Mouse (Mus musculus) CH12.LX (cell line): ENCODE measurements around the gene Ank2. TPM values are rescaled to one million over a fixed set of nuclear protein-coding genes. Genes with fewer than 3 reads are reported as not detected.

ENCODE experiments used
- DNase-seq: peaks from one replicate; pipeline ENCODE4 v3.0.0-alpha.2; 2013; ENCODE audit errors: extremely low read depth
- H3K27ac ChIP-seq: 2 replicates; pipeline ENCODE4 v1.5.1; 2012; ENCODE audit warnings: low read depth, mild to moderate bottlenecking, control low read depth, moderate library complexity; ENCODE audit not compliant: insufficient read depth
- H3K27me3 ChIP-seq: replicated peaks from 2 replicates; pipeline ENCODE3; 2012; ENCODE audit warnings: inconsistent platforms
- H3K36me3 ChIP-seq, 2 experiments: replicated peaks in 1 of 2; 2 replicates each; pipeline versions ENCODE3 to v1.6.1; 2012; ENCODE audit warnings: inconsistent platforms in 1 of 2, low read length in 1 of 2, mild to moderate bottlenecking in 1 of 2, mixed read lengths in 1 of 2, moderate library complexity in 1 of 2; ENCODE audit not compliant: control insufficient read depth in 1 of 2, insufficient read depth in 1 of 2
- H3K4me1 ChIP-seq, 2 experiments: 2 replicates each; pipeline ENCODE4 v1.6.1; 2012; ENCODE audit warnings: inconsistent platforms in 1 of 2, moderate library complexity in 1 of 2; ENCODE audit not compliant: insufficient read depth in 2 of 2, control insufficient read depth in 1 of 2
- H3K4me2 ChIP-seq: 2 replicates; pipeline ENCODE4 v1.6.1; 2012; ENCODE audit warnings: low read depth, mild to moderate bottlenecking, control low read depth; ENCODE audit not compliant: poor library complexity, insufficient read depth, severe bottlenecking
- H3K4me3 ChIP-seq, 3 experiments: fragments of 150-350 bp in 1 of 3; sonication (generic) in 1 of 3; replicated peaks in 1 of 3; 2 replicates each; pipeline versions ENCODE3 to v1.5.1; 2011 to 2012; ENCODE audit warnings: low read depth in 2 of 3, low read length in 2 of 3, mild to moderate bottlenecking in 2 of 3, moderate library complexity in 2 of 3, control low read depth in 1 of 3, improper control_type of control experiment in 1 of 3, inconsistent platforms in 1 of 3, mixed read lengths in 1 of 3; ENCODE audit not compliant: poor library complexity in 1 of 3
- H3K79me2 ChIP-seq: replicated peaks from 2 replicates; pipeline ENCODE4 v1.6.1; 2012; ENCODE audit warnings: mild to moderate bottlenecking, moderate library complexity; ENCODE audit not compliant: control insufficient read depth, poor library complexity, insufficient read depth, severe bottlenecking; ENCODE audit errors: extremely low read depth
- H3K9ac ChIP-seq: 2 replicates; pipeline ENCODE4 v1.6.1; 2012; ENCODE audit warnings: low read depth, mild to moderate bottlenecking, control low read depth, moderate library complexity; ENCODE audit not compliant: insufficient read depth
- H3K9me3 ChIP-seq: replicated peaks from 2 replicates; pipeline ENCODE3; 2012; ENCODE audit warnings: low read length, inconsistent platforms, mixed read lengths
- CHD1 ChIP-seq: IDR thresholded peaks from 2 replicates; pipeline ENCODE4 v1.6.1; 2012; ENCODE audit warnings: low read depth, low read length, improper control_type of control experiment, inconsistent platforms
- CHD2 ChIP-seq: IDR thresholded peaks from 2 replicates; pipeline ENCODE4 v1.6.1; 2011; ENCODE audit warnings: low read length, improper control_type of control experiment
- CTCF ChIP-seq, 2 experiments: IDR thresholded peaks in 1 of 2; conservative IDR thresholded peaks in 1 of 2; 2 replicates each; pipeline ENCODE4 v1.5.1; 2011 to 2012; ENCODE audit warnings: low read depth in 2 of 2, low read length in 2 of 2, improper control_type of control experiment in 1 of 2, inconsistent platforms in 1 of 2, mild to moderate bottlenecking in 1 of 2, moderate library complexity in 1 of 2
- EP300 ChIP-seq: IDR thresholded peaks from 2 replicates; pipeline ENCODE4 v1.6.1; 2011; ENCODE audit warnings: low read length, improper control_type of control experiment
- GABPA ChIP-seq: IDR thresholded peaks from 2 replicates; pipeline ENCODE4 v1.6.1; 2012; ENCODE audit warnings: low read depth, low read length, improper control_type of control experiment, inconsistent platforms; ENCODE audit not compliant: insufficient replicate concordance
- HCFC1 ChIP-seq: IDR thresholded peaks from 2 replicates; pipeline ENCODE4 v1.6.1; 2012; ENCODE audit warnings: low read depth, mild to moderate bottlenecking, inconsistent platforms, low read length, improper control_type of control experiment
- MAFK ChIP-seq: IDR thresholded peaks from 2 replicates; pipeline ENCODE4 v1.6.1; 2011; ENCODE audit warnings: low read length, improper control_type of control experiment; ENCODE audit not compliant: insufficient replicate concordance
- MEF2A ChIP-seq: IDR thresholded peaks from 2 replicates; pipeline ENCODE4 v1.6.1; 2014; ENCODE audit warnings: low read depth, mild to moderate bottlenecking, inconsistent platforms, low read length, improper control_type of control experiment, borderline replicate concordance
- MXI1 ChIP-seq: IDR thresholded peaks from 2 replicates; pipeline ENCODE4 v1.6.1; 2011; ENCODE audit warnings: mild to moderate bottlenecking, low read depth, low read length, improper control_type of control experiment
- NELFE ChIP-seq: IDR thresholded peaks from 2 replicates; pipeline ENCODE4 v1.6.1; 2011; ENCODE audit warnings: low read depth, low read length, improper control_type of control experiment
- RCOR1 ChIP-seq: conservative IDR thresholded peaks from 2 replicates; pipeline ENCODE4 v1.6.1; 2012; ENCODE audit warnings: low read depth, mild to moderate bottlenecking, inconsistent platforms, low read length, improper control_type of control experiment
- SMC3 ChIP-seq: IDR thresholded peaks from 2 replicates; pipeline ENCODE4 v1.6.1; 2011; ENCODE audit warnings: low read depth, low read length, improper control_type of control experiment
- TCF12 ChIP-seq: IDR thresholded peaks from 2 replicates; pipeline ENCODE4 v1.6.1; 2014; ENCODE audit warnings: low read depth, mild to moderate bottlenecking, inconsistent platforms, low read length, improper control_type of control experiment
- UBTF ChIP-seq: IDR thresholded peaks from 2 replicates; pipeline ENCODE4 v1.6.1; 2012; ENCODE audit warnings: low read depth, mild to moderate bottlenecking, inconsistent platforms, low read length, improper control_type of control experiment, moderate library complexity
- dilution Hi-C: fragments of 300-500 bp; cut with MboI; formaldehyde crosslinking; loops from 2 replicates; pipeline ENCODE4 v1.14.3; 2020; ENCODE audit warnings: low sequenced_read_pairs; ENCODE audit not compliant: extremely low pct_unique_long_range_greater_than_20kb, extremely low pct_ligation_motif_present
- in situ Hi-C: fragments of 300-500 bp; cut with MboI; formaldehyde crosslinking; loops from 3 replicates; pipeline ENCODE4 v1.14.3; 2019; ENCODE audit warnings: low sequenced_read_pairs, low pct_ligation_motif_present, low pct_unique_long_range_greater_than_20kb, mixed read lengths
- polyA plus RNA-seq: library from polyadenylated mRNA; unstranded; fragments of >175 nt; gene quantifications from 2 replicates; pipeline ENCODE4 v1.2.1, GENCODE M21; 2012; ENCODE audit warnings: low read depth; ENCODE audit not compliant: insufficient read length
- total RNA-seq, 2 experiments: library from RNA; depleted of rRNA; stranded (reverse); fragments of 300-350 nt in 1 of 2; fragments of >200 nt in 1 of 2; gene quantifications; 2 replicates each; pipeline ENCODE4 v1.2.3; 2012 to 2014

Ank2 gene
- total and polyA plus RNA-seq, 3 experiments = 3.9 to 20.9 (median 12.2) TPM

DNA sequence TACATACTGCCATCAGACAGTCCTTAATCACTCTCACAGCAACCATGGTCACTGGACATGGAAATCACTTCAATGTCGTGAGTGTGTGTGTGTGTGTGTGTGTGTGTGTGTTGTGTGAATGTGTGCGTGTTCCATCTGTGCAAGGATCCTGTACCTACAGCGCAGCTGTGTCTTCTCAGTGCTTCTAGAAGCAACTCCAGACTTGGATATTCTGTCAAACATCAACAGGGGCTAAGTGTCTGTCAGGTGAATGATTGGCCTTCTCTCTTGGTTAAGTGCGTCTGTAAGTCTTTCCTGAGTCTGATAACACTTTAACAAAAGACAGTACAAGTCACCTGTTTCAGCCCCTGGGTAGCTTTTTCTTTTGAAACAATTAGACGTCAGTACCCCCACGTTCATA lies 25.0 kb downstream of the Ank2 start:
- H3K27ac ChIP-seq = no peak overlapping the region
- H3K79me2 ChIP-seq = no peaks in the 10 kb centered on the region
- H3K4me2 ChIP-seq = no peak overlapping the region
- DNase-seq = no peak
- H3K9ac ChIP-seq = no peak overlapping the region
- in situ Hi-C loops (loop anchor here (25.0 kb wide), 1 partner anchor 263 kb away; no protein-coding TSS in a partner anchor), dilution Hi-C loops (no loop called here)
- no peaks in the 10 kb centered on the region for H3K9me3 ChIP-seq
- no peaks in the 10 kb centered on the region for H3K27me3 ChIP-seq
- H3K36me3 ChIP-seq = no peaks in the 10 kb centered on the region
- H3K4me1 ChIP-seq = 0 out of 4 replicates have a peak, but pooled peaks cover 0 to under 1% of the 10 kb centered on the region in 2 experiments
- H3K4me3 ChIP-seq = no peak overlapping the region
- no peak for TF ChIP-seq GABPA
- no peak for TF ChIP-seq CTCF (conservative IDR thresholded peaks at IDR 0.05 in 1 of 2, IDR thresholded peaks at IDR 0.05 in 1 of 2; ENCODE audit: low read depth in 2 of 2, low read length in 2 of 2)
- TF ChIP-seq UBTF = no peak
- TF ChIP-seq MXI1 = no peak
- TF ChIP-seq CHD2 = no peak
- no peak for TF ChIP-seq CHD1
- TF ChIP-seq NELFE = no peak
- TF ChIP-seq TCF12 = no peak

GRCm38 (mm10) chr3:127469164-127469752 lies 29.9 kb downstream of the Ank2 start:
- Histone ChIP-seq H3K9me3 (no peaks in the 10 kb centered on the region), H3K27ac (no peak overlapping the region), H3K4me1 (no peaks in the 10 kb centered on the region; a peak in 1 of 4 replicates)
- in situ Hi-C loops (loop anchor here (25.0 kb wide), 1 partner anchor 268 kb away; no protein-coding TSS in a partner anchor), dilution Hi-C loops (no loop called here)
- TF ChIP-seq MEF2A (no peak), EP300 (no peak), MAFK (no peak), HCFC1 (no peak), RCOR1 (no peak), SMC3 (no peak)
- TF ChIP-seq, all 38 proteins: peak for 0
- Histone ChIP-seq H3K4me3 (no peak overlapping the region), H3K36me3 (no peaks in the 10 kb centered on the region), H3K4me2 (no peak overlapping the region), H3K9ac (no peak overlapping the region), H3K27me3 (no peaks in the 10 kb centered on the region), H3K79me2 (no peaks in the 10 kb centered on the region)
- no peak for DNase-seq
